Mouse (Mus musculus): Measurements from ENCODE around the gene Sco2.

The Sco2 gene

GRCm38 (mm10) chr15:89373762-89374248 lies at the start of gene Sco2:
Gene Sco2 (minus strand): TSS chr15:89373846.
- DNase-seq: peak; percentile 93

DNA sequence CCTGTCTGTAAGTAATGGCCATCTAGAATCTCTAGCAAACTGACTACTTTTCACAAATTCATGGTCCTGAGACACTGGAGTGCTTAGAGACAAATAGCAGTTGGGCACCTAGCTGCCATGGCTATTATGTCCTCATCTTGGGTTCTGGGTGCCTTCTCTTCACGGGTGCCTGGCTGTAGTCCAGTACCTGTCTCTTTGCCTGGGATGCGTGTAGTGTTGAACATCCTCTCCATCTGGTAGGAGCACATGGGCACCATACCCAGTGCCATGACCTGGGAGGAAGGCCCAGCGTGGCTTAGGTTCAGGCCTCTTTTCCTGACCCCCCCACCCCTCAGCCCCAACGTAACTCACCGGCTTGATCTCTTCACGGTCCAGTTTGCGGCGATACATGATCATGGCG lies 48.3 kb upstream of the Sco2 start:
- DNase-seq: no peak

- no peak for DNase-seq
These were observed 41.6 kb upstream of the Sco2 start for GRCm38 (mm10) chr15:89415282-89415681.

DNA sequence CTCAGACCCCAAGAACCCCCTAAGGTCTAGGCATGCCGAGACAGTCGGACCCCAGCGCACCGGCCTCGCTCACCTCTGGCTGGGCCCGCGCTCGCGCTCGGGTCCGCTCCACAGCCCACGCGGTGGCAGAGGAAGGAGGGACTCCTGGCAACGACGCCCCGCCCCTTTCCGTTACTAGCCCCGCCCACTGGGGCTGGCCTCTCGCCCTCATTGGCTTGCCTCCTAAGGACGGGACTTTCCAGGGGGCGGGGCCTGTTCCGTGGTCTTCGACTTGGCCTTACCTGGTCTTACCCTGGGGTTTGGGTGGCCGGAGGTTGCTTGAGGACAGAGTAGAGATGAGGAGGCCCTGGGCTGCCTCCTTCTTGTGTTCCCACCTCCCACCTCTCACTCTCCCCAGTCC lies 36.5 kb upstream of the Sco2 start, which contains the start of gene Syce3:
Syce3 (minus strand) TSS at position 386 of the 400 bp plus-strand sequence.
- DNase-seq: no peak

GRCm38 (mm10) chr15:89406691-89407090 lies 33.0 kb upstream of the Sco2 start:
- DNase-seq: no peak

DNA sequence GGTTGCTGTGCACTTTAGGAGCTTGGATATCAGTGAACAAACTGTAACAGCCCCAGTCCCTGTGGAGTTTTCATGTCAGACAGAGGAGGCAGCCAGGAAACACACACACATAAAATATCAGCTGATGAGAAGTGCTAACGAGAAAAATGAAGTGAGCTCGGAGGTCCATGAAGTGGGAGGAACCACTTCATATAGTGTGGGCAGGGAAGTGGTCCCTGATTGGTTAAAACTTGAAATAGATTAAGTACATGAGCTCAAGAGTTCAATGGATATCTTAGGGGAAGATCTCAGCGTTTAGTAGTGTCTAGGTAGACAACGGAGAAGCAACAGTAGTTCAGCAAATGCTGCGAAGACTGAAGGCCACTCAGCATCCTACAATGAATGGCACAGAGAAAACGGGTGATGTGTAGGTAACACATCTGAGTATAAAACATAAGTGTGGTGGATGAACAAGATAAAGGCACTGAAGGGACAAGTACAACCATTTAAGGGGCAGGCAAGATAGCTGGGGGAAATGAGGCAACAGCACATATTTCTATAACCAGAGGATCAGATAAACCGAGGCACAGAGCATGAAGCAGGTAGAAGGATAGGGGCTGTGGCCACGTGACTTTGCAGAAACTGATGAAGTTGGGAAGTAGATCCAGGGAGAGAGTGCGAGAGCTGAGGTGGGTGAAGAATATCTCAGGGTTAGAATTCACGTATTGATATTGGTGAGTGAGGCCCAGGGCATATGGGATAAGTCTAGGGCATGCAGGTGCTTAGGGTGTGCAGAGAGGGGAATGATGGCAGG lies 31.4 kb upstream of the Sco2 start:
- DNase-seq: no peak

DNA sequence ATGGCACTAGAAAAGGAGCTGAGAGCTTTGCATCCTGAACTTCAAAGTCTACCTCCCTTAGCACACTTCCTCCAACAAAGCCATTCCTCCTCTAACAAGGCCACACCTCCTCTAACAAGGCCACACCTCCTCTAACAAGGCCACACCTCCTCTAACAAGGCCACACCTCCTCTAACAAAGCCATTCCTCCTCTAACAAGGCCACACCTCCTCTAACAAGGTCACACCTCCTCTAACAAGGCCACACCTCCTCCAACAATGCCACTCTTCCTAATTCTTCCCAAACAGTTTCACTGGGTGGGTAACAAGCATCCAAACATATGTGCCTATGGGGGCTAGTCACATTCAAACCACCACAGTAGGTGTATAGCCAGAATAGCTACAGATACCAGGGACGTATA lies 28.8 kb upstream of the Sco2 start:
- DNase-seq: no peak

- DNase-seq: no peak
These were observed 26.1 kb upstream of the Sco2 start for GRCm38 (mm10) chr15:89399716-89400115.

GRCm38 (mm10) chr15:89398146-89398545 lies 24.5 kb upstream of the Sco2 start:
- no peak for DNase-seq

- no peak for DNase-seq
These were observed 23.2 kb upstream of the Sco2 start for GRCm38 (mm10) chr15:89396883-89397282.

- DNase-seq: no peak
These were observed 16.4 kb upstream of the Sco2 start for GRCm38 (mm10) chr15:89390081-89390480.

GRCm38 (mm10) chr15:89387127-89387526 lies 13.5 kb upstream of the Sco2 start:
- no peak for DNase-seq

- DNase-seq: no peak
These were observed 11.0 kb upstream of the Sco2 start, which contains the start of gene Klhdc7b for GRCm38 (mm10) chr15:89384617-89385016. Gene Klhdc7b (plus strand): TSS chr15:89384917.

DNA sequence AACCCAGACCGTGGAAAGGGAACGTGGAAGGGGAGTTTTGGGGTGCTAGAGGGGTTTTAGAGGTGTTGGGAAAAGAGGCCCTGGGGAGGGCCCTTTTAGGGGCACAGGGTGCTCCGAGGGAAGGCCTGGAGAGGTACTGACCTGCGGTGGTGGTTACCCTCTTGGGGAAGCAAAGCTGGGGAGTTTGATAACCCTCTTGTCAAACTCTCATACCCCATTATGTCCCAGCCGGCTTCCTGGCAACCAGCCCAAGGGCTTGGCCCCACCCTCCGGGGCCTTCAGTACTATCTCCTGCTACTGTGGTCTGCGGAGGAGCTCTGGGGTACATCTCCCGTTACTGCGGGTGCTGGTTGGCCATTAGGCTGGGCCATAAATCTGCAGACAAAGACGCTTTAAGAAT lies 5.8 kb upstream of the Sco2 start:
- DNase-seq: no peak

DNA sequence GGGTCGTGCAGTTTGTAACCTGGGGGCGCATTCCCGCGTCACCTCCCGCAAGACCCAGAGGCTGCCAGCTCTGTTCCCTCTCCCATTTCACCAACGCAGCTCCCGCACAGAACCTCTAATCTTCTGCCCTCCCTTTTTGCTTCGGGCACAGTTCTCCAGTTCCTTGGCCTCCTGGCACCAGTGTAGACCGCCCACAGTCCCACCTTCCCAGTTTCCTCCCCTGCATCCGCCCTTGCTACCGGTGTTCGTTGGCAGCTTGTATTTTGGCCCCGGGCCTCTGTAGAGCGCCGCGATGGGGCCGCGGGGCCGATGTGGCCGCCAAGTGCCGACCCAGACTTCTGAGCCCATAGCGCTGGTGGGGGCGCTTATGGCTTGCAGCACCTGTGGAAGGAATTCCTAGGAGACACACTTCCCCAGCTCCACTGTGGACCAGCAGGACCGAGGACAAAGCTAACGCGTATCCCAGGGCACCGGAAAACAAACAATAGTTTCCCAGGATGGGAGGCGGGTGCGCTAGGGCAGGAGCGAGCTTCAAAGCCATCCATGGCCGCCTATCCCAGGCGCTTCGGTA lies 5.3 kb upstream of the Sco2 start, which contains the start of gene Odf3b:
Odf3b (minus strand) TSS at position 452 of the 571 bp plus-strand sequence.
- no peak for DNase-seq

GRCm38 (mm10) chr15:89377938-89378828 lies 4.5 kb upstream of the Sco2 start:
- DNase-seq: no peak

GRCm38 (mm10) chr15:89377362-89377761 lies 3.7 kb upstream of the Sco2 start:
- DNase-seq: no peak

DNA sequence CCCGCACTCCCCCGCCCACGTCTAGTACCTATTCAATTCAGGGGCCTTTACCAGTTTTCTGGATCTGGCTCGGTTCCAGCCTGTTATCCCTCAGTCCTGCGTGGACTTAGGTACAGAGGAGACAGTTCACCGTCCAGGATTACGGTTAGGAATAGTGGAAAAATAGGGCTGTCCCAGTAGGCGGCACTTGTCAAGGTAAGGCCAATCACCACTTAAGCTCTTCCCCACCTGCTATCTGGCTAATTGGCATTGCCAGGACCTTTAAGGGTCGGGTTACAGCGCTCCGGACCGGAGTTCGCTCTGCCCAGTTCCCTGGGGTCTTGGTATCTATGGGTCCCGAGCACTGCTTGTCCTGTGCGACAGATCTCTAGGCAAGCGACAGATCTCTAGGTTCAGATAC lies 3.3 kb upstream of the Sco2 start, which contains the start of gene Tymp:
Tymp (minus strand) TSS at position 83 of the 400 bp plus-strand sequence.
- DNase-seq: no peak

GRCm38 (mm10) chr15:89376040-89376439 lies 2.4 kb upstream of the Sco2 start:
- DNase-seq: no peak

DNA sequence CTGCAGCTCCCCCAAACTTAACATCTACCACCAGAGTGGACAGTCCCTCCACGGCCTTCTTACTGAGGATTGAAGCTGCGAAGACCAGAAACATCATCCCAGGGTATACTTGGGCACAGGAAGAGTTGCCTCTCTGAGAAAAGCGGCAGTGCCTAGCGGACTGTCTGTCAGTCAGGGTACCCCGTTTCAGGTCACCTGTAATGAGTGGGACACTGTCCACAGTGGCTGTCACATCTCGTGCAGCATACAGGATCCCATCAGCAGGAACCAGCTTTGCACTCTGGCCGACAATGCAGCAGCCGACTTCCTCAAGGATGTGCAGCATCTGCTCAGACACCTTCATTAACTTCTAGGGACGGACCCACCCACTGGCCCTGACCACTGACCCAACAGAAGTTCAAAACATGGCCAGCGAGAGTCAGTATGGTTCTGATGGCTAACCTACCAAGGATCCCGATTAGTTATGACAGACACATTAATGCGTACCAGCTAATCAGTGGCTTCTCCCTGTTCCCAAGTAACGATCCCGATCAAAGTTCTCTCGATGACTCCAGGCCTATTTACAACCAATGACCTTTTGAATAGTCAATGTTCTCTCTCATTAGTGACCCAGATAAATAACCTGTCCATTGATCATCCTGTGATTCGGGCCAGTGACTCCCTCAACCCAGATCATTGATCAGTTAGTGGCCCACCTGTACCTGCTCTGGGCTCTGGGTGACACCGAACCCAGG lies 1.3 kb upstream of the Sco2 start:
- no peak for DNase-seq

DNA sequence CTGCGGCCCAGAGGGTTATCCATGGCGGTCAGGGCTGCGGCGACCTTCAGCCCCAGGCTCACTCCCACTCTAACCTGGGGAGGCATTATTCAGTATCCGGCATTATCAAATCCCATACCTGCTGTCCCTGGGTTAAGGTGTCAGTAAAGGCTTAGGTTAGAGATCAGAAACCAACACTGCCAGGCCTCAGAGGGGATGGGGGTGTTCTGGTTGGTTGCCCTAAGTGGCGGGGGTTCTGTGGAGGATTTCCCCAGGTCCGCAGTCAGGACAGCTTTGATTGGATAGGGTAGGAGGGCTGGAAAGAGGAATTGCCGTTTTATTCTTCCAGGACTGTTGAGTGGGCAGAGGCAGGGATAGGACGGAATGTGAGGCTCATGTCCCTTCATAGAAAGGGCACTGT lies 694 bp upstream of the Sco2 start:
- no peak for DNase-seq

DNA sequence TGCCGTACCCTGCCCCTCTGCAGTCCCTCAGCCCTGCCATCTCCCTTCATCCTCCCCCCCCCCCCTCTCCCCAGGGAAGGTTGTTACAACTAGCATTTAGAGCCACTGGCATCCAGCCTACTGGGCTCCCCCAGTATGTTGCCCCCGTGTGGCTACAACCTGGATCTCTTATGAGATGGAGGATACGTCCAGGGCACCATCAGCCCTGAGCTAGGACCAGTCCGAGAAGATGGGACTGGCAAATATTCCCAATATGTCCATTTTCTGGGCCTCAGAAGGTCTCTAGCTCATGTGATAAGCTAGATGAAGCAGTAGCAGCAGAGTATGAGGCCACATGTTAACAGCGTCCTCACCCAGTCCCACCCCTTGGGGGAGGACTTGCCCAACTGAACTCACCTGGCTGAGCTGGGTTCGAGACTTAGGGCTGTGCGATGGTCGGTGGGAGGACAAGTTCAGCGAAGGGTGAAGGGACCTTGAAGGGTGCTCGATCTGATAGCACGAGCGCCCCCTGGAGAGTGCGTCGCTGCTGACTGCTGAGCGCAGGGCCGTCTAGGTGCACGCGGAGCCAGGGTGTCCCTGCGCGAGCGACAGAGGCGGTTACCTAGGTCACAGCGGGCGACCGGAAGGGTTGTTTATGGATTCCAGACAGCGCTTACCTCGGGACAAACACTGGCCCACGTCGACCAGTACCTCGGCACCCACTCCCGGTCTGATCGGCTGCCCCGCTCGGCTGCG lies 452 bp downstream of the Sco2 start:
- peak; percentile 88 for DNase-seq
